Mouse (Mus musculus) embryonic facial prominence, embryonic 13.5 days (tissue): ENCODE results near the gene Il31. TPM values are rescaled to one million over a fixed set of nuclear protein-coding genes. Genes with fewer than 3 reads are reported as not detected.
A peak's percentile ranks its signal among the peaks of the same experiment; 100 is the strongest.

Experiments
- ATAC-seq: fragments of 200-750 bp; cut with Nextera tagmentation; 2 replicates; pipeline ENCODE4 v1.8.0; 2017; ENCODE audit warnings: low read depth; ENCODE audit not compliant: insufficient number of reproducible peaks, insufficient read depth, low FRiP score, low TSS enrichment
- H3K27ac ChIP-seq: fragments of 300-500 bp; sonication (generic); 2 replicates; pipeline ENCODE4 v1.5.1; 2015; ENCODE audit warnings: moderate library complexity, mild to moderate bottlenecking, inconsistent platforms
- H3K27me3 ChIP-seq: fragments of 300-500 bp; sonication (generic); 2 replicates; pipeline ENCODE4 v1.6.1; 2015; ENCODE audit warnings: mild to moderate bottlenecking, inconsistent platforms
- H3K36me3 ChIP-seq: fragments of 300-500 bp; sonication (generic); 2 replicates; pipeline ENCODE4 v1.6.1; 2015; ENCODE audit warnings: mild to moderate bottlenecking, inconsistent platforms
- H3K4me1 ChIP-seq: fragments of 300-500 bp; sonication (generic); 2 replicates; pipeline ENCODE4 v1.6.1; 2015; ENCODE audit warnings: inconsistent platforms
- H3K4me2 ChIP-seq: fragments of 300-500 bp; sonication (generic); 2 replicates; pipeline ENCODE4 v1.6.1; 2015; ENCODE audit warnings: moderate library complexity, mild to moderate bottlenecking, inconsistent platforms
- H3K4me3 ChIP-seq: fragments of 300-500 bp; sonication (generic); 2 replicates; pipeline ENCODE4 v1.5.1; 2015; ENCODE audit warnings: mild to moderate bottlenecking, inconsistent platforms
- H3K9ac ChIP-seq: fragments of 300-500 bp; sonication (generic); 2 replicates; pipeline ENCODE4 v1.6.1; 2015; ENCODE audit warnings: mild to moderate bottlenecking, inconsistent platforms
- H3K9me3 ChIP-seq: fragments of 300-500 bp; sonication (generic); 2 replicates; pipeline ENCODE4 v1.6.1; 2016; ENCODE audit warnings: inconsistent platforms
- whole genome bisulfite sequencing: fragments of 180-500 bp; shearing (Covaris S2); methylation state at CpG from one replicate; pipeline ENCODE4 v1.1.7; 2015; ENCODE audit warnings: mixed read lengths; 5-methylcytosine and 5-hydroxymethylcytosine counted together
- microRNA-seq: library from miRNA; unstranded; fragments of <30 nt; microRNA quantifications from one replicate; pipeline ENCODE4, GENCODE M21; 2016
- polyA plus RNA-seq: library from polyadenylated mRNA; unstranded; fragments of >200 nt; fragmentation: Nextera tagmentation; extraction: Ambion mirVana; gene quantifications from 2 replicates; pipeline ENCODE4 v1.2.1, GENCODE M21; 2015

Il31 gene
- polyA plus RNA-seq, 1 experiment from 2014 or later: not detected

DNA sequence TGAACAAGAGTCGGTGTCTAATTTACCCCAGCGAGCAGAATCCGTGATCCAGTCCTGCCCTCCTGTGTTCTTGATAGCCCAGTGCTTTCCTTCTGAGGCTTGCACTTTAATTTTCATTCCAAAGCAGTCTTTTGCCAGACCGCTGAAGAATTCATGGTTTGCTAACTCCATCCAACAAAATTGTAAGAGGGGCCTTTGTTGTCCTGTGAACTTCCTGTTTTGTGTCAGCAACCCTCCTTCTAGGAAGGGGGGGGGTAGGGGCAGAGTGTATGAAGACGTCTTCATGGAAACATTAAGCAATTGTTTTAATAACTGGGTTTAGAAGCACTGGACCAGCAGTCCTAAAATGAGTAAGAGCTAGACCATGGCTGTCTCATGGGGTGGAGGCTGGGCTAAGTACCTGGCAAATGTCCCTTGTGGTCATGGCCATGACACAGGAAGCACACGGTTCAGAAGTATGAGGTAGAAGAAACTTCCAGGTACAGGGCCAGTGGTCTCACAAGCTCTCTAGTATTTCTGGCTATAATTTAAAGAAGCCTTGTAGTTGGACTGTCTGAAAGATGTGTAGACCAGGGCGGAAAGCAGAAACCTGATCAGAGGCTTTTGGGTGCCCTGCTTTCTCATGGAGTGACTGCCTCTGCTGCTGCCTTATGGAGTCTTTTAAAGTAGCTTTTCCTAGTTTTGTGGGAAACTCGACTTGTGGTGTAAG is 53.1 kb downstream of the Il31 start:
- Histone ChIP-seq H3K9me3 (no peaks in the 10 kb centered on the region), H3K4me1 (peaks cover 25% of the 10 kb centered on the region), H3K27ac (peak overlapping the region; percentile 60), H3K36me3 (peaks cover 10% of the 10 kb centered on the region; the same call in 1 of the 2 replicates), H3K4me3 (no peak overlapping the region), H3K9ac (peak overlapping the region; percentile 37; the same call in 1 of the 2 replicates), H3K4me2 (peak overlapping the region; percentile 15; the same call in 1 of the 2 replicates), H3K27me3 (no peaks in the 10 kb centered on the region)
- no peak for ATAC-seq
- WGBS: 41% methylated on average over 8 of the region's 8 CpGs

- 74% methylated on average over 3 of the region's 3 CpGs for WGBS
- Histone ChIP-seq H3K9me3 (no peaks in the 10 kb centered on the region), H3K4me1 (peaks cover 25% of the 10 kb centered on the region), H3K9ac (no peak overlapping the region), H3K27me3 (no peaks in the 10 kb centered on the region), H3K36me3 (no peaks in the 10 kb centered on the region), H3K27ac (no peak overlapping the region), H3K4me3 (no peak overlapping the region), H3K4me2 (no peak overlapping the region)
- no peak for ATAC-seq
These were observed 56.9 kb downstream of the Il31 start for GRCm38 (mm10) chr5:123432305-123432874.

GRCm38 (mm10) chr5:123431524-123432304 is 57.6 kb downstream of the Il31 start:
- 78% methylated on average over 13 of the region's 13 CpGs for WGBS
- no peak overlapping the region for H3K9ac ChIP-seq
- no peak for ATAC-seq
- H3K4me1 ChIP-seq: peaks cover 24% of the 10 kb centered on the region
- H3K4me3 ChIP-seq: no peak overlapping the region
- no peaks in the 10 kb centered on the region for H3K9me3 ChIP-seq
- H3K36me3 ChIP-seq: peaks cover 2% of the 10 kb centered on the region; the same call in 1 of the 2 replicates
- H3K27me3 ChIP-seq: no peaks in the 10 kb centered on the region
- H3K27ac ChIP-seq: no peak overlapping the region
- no peak overlapping the region for H3K4me2 ChIP-seq

Small RNA genes lying within 50 kb of the gene (microRNA-seq; reads per million reads assigned to microRNA genes)
- gene Mir7647: 2.4 reads per million, percentile 7 among the genes with 10 or more reads in this experiment

Other genes with a start within 250 kb of the Il31 start
- gene Wdr66, start 237.4 kb downstream of the Il31 start, polyA plus RNA-seq: 1.4 and 1.7 TPM in 2 replicates
- 37.5 and 41.0 TPM in 2 replicates for gene Bcl7a, start 145.7 kb downstream of the Il31 start, polyA plus RNA-seq
- gene Mlxip, start 94.7 kb downstream of the Il31 start, polyA plus RNA-seq: 14.0 and 16.4 TPM in 2 replicates
- gene Lrrc43, start 184 bp downstream of the Il31 start, polyA plus RNA-seq: 0.12 TPM in 1 of 2 replicates, not detected in the other
- 1.3 and 1.6 TPM in 2 replicates for gene B3gnt4, start 21.0 kb upstream of the Il31 start, polyA plus RNA-seq
- 116 and 125 TPM in 2 replicates for gene Diablo, start 34.7 kb upstream of the Il31 start, polyA plus RNA-seq
- gene Gm49027, start 36.0 kb upstream of the Il31 start, polyA plus RNA-seq: 0.49 and 0.95 TPM in 2 replicates
- 24.2 and 28.9 TPM in 2 replicates for gene Vps33a, start 83.5 kb upstream of the Il31 start, polyA plus RNA-seq
- 41.8 and 48.6 TPM in 2 replicates for gene Clip1, start 195.1 kb upstream of the Il31 start, polyA plus RNA-seq
- gene Zcchc8, start 231.6 kb upstream of the Il31 start, polyA plus RNA-seq: 94.1 and 96.2 TPM in 2 replicates